Comparison of ENCODE assay signal across 13 mouse cellular contexts in the genomic region with DNA sequence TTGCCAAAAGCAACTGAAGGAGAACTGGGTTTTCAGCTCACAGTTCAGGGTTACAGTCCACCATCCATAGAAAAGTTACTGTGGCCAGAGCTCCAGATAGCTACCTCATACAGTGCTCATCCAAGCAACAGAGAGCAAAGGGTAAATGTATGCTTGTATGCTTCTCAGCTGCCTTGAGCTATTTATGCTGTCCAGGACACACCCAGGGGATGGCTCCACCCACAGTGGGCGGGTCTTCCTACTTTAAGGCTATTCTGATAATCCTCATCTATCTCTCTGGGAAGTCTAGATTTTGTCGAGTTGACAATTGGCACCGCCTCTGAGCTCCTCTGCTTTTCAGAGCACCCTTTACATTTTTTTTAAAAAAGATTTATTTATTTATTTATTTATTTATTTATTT. TPM values are rescaled to one million over a fixed set of nuclear protein-coding genes. Genes with fewer than 3 reads are reported as not detected.
DNase-seq lines count a peak whose midpoint lies in the region; ATAC-seq lines count a peak whose summit lies in the region.
"Had no signal": no experiment of that assay in that cellular context is flagged by ENCODE, and none has a peak within 500 bp of the region (broad histone marks: within the 10 kb centered on the region; RNA-seq: fewer than 3 reads in every experiment).

No protein-coding gene starts in this region.

- no peaks in the 10 kb centered on the region for H3K9me3 ChIP-seq in kidney, embryonic 15.5 days (replicated peaks)
- H3K9me3 ChIP-seq in hindbrain, embryonic 13.5 days = no peaks in the 10 kb centered on the region
- H3K9me3 ChIP-seq: limb, embryonic 15.5 days; midbrain, embryonic 13.5 days; neural tube, embryonic 12.5 days had no signal

- no peak overlapping the region for H3K4me3 ChIP-seq in kidney, embryonic 15.5 days (replicated peaks)
- no peak overlapping the region for H3K4me3 ChIP-seq in hindbrain, embryonic 13.5 days
- H3K4me3 ChIP-seq: limb, embryonic 15.5 days; midbrain, embryonic 13.5 days; neural tube, embryonic 12.5 days had no signal

- no peak for ATAC-seq in kidney, embryonic 15.5 days (replicated peaks; ENCODE audit: low FRiP score)
- ATAC-seq in erythroid progenitor cell, adult 5-6 weeks (replicated peaks; ENCODE audit: low FRiP score, poor library complexity, severe bottlenecking) = peak; percentile 94
- no peak for ATAC-seq in hindbrain, embryonic 13.5 days (ENCODE audit: low FRiP score)
- ATAC-seq: midbrain, embryonic 13.5 days had no signal

- WGBS in kidney, embryonic 15.5 days = 61% methylated on average over 3 of the region's 3 CpGs
- WGBS in hindbrain, embryonic 13.5 days = 58% methylated on average over 3 of the region's 3 CpGs

- no peak overlapping the region for H3K4me2 ChIP-seq in kidney, embryonic 15.5 days
- H3K4me2 ChIP-seq in hindbrain, embryonic 13.5 days = no peak overlapping the region
- H3K4me2 ChIP-seq: limb, embryonic 15.5 days; midbrain, embryonic 13.5 days; neural tube, embryonic 12.5 days had no signal

- H3K27me3 ChIP-seq in kidney, embryonic 15.5 days = no peaks in the 10 kb centered on the region
- 0 out of 2 replicates have a peak, but pooled peaks cover 3% of the 10 kb centered on the region for H3K27me3 ChIP-seq in hindbrain, embryonic 13.5 days
- H3K27me3 ChIP-seq: limb, embryonic 15.5 days; midbrain, embryonic 13.5 days; neural tube, embryonic 12.5 days had no signal

- peak; percentile 62 to 66 for DNase-seq in kidney, postnatal 4 days
- DNase-seq in Muller cell, postnatal 12 days (ENCODE audit: inconsistent ontology term) = peak; percentile 33
- peak; percentile 10 for DNase-seq in lung, postnatal 25 days (ENCODE audit: low spot score)
- no peak for DNase-seq in spleen, adult 12 weeks (ENCODE audit: low spot score)
- DNase-seq in gastrocnemius, postnatal 10 days = no peak
- DNase-seq: embryo, embryonic 11 days had no signal

- no peaks in the 10 kb centered on the region for H3K36me3 ChIP-seq in kidney, embryonic 15.5 days
- H3K36me3 ChIP-seq in hindbrain, embryonic 13.5 days = no peaks in the 10 kb centered on the region
- H3K36me3 ChIP-seq: limb, embryonic 15.5 days; midbrain, embryonic 13.5 days; neural tube, embryonic 12.5 days had no signal

- H3K9ac ChIP-seq in kidney, embryonic 15.5 days = no peak overlapping the region
- H3K9ac ChIP-seq in hindbrain, embryonic 13.5 days = no peak overlapping the region
- H3K9ac ChIP-seq: limb, embryonic 15.5 days; midbrain, embryonic 13.5 days; neural tube, embryonic 12.5 days had no signal

- H3K27ac ChIP-seq in kidney, embryonic 15.5 days = no peak overlapping the region
- no peak overlapping the region for H3K27ac ChIP-seq in hindbrain, embryonic 13.5 days
- H3K27ac ChIP-seq: limb, embryonic 15.5 days; midbrain, embryonic 13.5 days; neural tube, embryonic 12.5 days had no signal

- peaks cover 30% of the 10 kb centered on the region for H3K4me1 ChIP-seq in kidney, embryonic 15.5 days
- peaks cover 14% of the 10 kb centered on the region for H3K4me1 ChIP-seq in hindbrain, embryonic 13.5 days (replicated peaks)

RNA-seq across cellular contexts. Expression of a gene that starts 9.6 kb away (rescaled TPM):
- polyA plus RNA-seq in kidney, embryonic 15.5 days (2015; fragmentation: Nextera tagmentation; extraction: Ambion mirVana) = 4.1 and 6.3 TPM in 2 replicates
- total RNA-seq in erythroid progenitor cell, adult 5-6 weeks (2015; ENCODE audit: low replicate concordance) = 34.0 and 39.3 TPM in 2 replicates
- 65.2 and 96.7 TPM in 2 replicates for total RNA-seq in erythroid progenitor cell, adult 5-6 weeks (2017; ENCODE audit: low replicate concordance)
- 1 to 10 TPM; 3.7 to 4.0 TPM for total RNA-seq in gastrocnemius, postnatal 10 days (2021)
- polyA plus RNA-seq in hindbrain, embryonic 13.5 days (2015; fragmentation: Nextera tagmentation; extraction: Ambion mirVana) = 3.1 and 3.3 TPM in 2 replicates

RNA-seq across cellular contexts. Expression of a gene that starts 27.1 kb away (rescaled TPM):
- 196 and 208 TPM in 2 replicates for polyA plus RNA-seq in kidney, embryonic 15.5 days (2015; fragmentation: Nextera tagmentation; extraction: Ambion mirVana)
- total RNA-seq in erythroid progenitor cell, adult 5-6 weeks (2015; ENCODE audit: low replicate concordance) = 10.8 and 15.9 TPM in 2 replicates
- 9.5 and 12.0 TPM in 2 replicates for total RNA-seq in erythroid progenitor cell, adult 5-6 weeks (2017; ENCODE audit: low replicate concordance)
- 10 to 100 TPM; 34.8 to 35.4 TPM for total RNA-seq in gastrocnemius, postnatal 10 days (2021)
- 171 and 178 TPM in 2 replicates for polyA plus RNA-seq in hindbrain, embryonic 13.5 days (2015; fragmentation: Nextera tagmentation; extraction: Ambion mirVana)

RNA-seq across cellular contexts. Expression of a gene that starts 55.1 kb away (rescaled TPM):
- polyA plus RNA-seq in kidney, embryonic 15.5 days (2015; fragmentation: Nextera tagmentation; extraction: Ambion mirVana) = 0.14 and 0.30 TPM in 2 replicates
- not detected in 2 replicates for total RNA-seq in erythroid progenitor cell, adult 5-6 weeks (2015; ENCODE audit: low replicate concordance)
- total RNA-seq in erythroid progenitor cell, adult 5-6 weeks (2017; ENCODE audit: low replicate concordance) = not detected in 2 replicates
- not detected for total RNA-seq in gastrocnemius, postnatal 10 days (2021)
- 0.19 and 0.42 TPM in 2 replicates for polyA plus RNA-seq in hindbrain, embryonic 13.5 days (2015; fragmentation: Nextera tagmentation; extraction: Ambion mirVana)
- total RNA-seq: hematopoietic stem cell, adult 5-6 weeks had no signal
- polyA plus RNA-seq: midbrain, embryonic 13.5 days; neural tube, embryonic 12.5 days had no signal

Comparison
In these comparisons a context has a peak if more than half of its experiments do, and no peak if none do; other contexts are left out.
1. DNase-seq: peak in kidney, postnatal 4 days (2 of 2), Muller cell, postnatal 12 days (single experiment) and lung, postnatal 25 days (single experiment); none in spleen, adult 12 weeks (single experiment) and gastrocnemius, postnatal 10 days (single experiment).
2. RNA of a gene that starts 9.6 kb away (total RNA-seq): 34.0 to 96.7 TPM in erythroid progenitor cell, adult 5-6 weeks; 3.7 to 4.0 TPM in gastrocnemius, postnatal 10 days; every median in the first group is over 4 times any median in the second.